Mouse (Mus musculus) heart, embryonic 11.5 days (tissue): ENCODE measurements at regions not wholly inside any gene's neighbourhood (a gene's known extent, or its start where the extent isn't known, plus 50 kb on each side); places are given as distances from the start of the nearest gene placed in this dataset.

ENCODE experiments used
- ATAC-seq: fragments of 200-750 bp; cut with Nextera tagmentation; replicated peaks from 2 replicates; pipeline ENCODE4 v1.8.0; 2017; ENCODE audit warnings: moderate library complexity; ENCODE audit not compliant: insufficient number of reproducible peaks, low FRiP score, low TSS enrichment
- H3K27ac ChIP-seq: fragments of 300-500 bp; sonication (generic); 2 replicates; pipeline ENCODE4 v1.5.1; 2014; ENCODE audit warnings: mild to moderate bottlenecking, low read depth, low read length
- H3K27me3 ChIP-seq: fragments of 300-500 bp; sonication (generic); 2 replicates; pipeline ENCODE4 v1.6.1; 2014; ENCODE audit warnings: mild to moderate bottlenecking, low read length, mixed read lengths; ENCODE audit not compliant: control insufficient read depth, insufficient read depth
- H3K36me3 ChIP-seq: fragments of 300-500 bp; sonication (generic); 2 replicates; pipeline ENCODE4 v1.6.1; 2014; ENCODE audit warnings: mild to moderate bottlenecking, low read length, moderate library complexity, mixed read lengths; ENCODE audit not compliant: control insufficient read depth, insufficient read depth
- H3K4me1 ChIP-seq: fragments of 300-500 bp; sonication (generic); 2 replicates; pipeline ENCODE4 v1.6.1; 2014; ENCODE audit warnings: low read length; ENCODE audit not compliant: control insufficient read depth, insufficient read depth
- H3K4me2 ChIP-seq: fragments of 300-500 bp; sonication (generic); 2 replicates; pipeline ENCODE4 v1.6.1; 2014; ENCODE audit warnings: mild to moderate bottlenecking, moderate library complexity
- H3K4me3 ChIP-seq: fragments of 300-500 bp; sonication (generic); 2 replicates; pipeline ENCODE4 v1.5.1; 2014; ENCODE audit warnings: low read depth, low read length
- H3K9ac ChIP-seq: fragments of 300-500 bp; sonication (generic); 2 replicates; pipeline ENCODE4 v1.6.1; 2014; ENCODE audit warnings: mild to moderate bottlenecking, low read depth, low read length, moderate library complexity
- H3K9me3 ChIP-seq: fragments of 300-500 bp; sonication (generic); replicated peaks from 2 replicates; pipeline ENCODE4 v1.6.1; 2016; ENCODE audit warnings: low read length; ENCODE audit not compliant: control insufficient read depth
- WGBS: fragments of 180-500 bp; shearing (Covaris S2); extraction: QIAGEN DNeasy Blood & Tissue Kit; methylation state at CpG from one replicate; pipeline ENCODE4 v1.1.7; 2014; ENCODE audit not compliant: insufficient replicate concordance; 5-methylcytosine and 5-hydroxymethylcytosine counted together

GRCm38 (mm10) chr16:77315354-77315753, 286.5 kb downstream of the Gm11146 start:
- Histone ChIP-seq H3K4me2 (no peak overlapping the region), H3K9ac (no peak overlapping the region), H3K36me3 (no peaks in the 10 kb centered on the region), H3K4me1 (no peaks in the 10 kb centered on the region), H3K27ac (no peak overlapping the region), H3K27me3 (no peaks in the 10 kb centered on the region), H3K9me3 (no peaks in the 10 kb centered on the region), H3K4me3 (no peak overlapping the region)
- ATAC-seq: no peak
- 65% methylated on average over 1 of the region's 1 CpGs for WGBS

GRCm38 (mm10) chr16:77313195-77313594, 288.7 kb downstream of the Gm11146 start:
- Histone ChIP-seq H3K4me3 (no peak overlapping the region), H3K4me1 (no peaks in the 10 kb centered on the region), H3K27ac (no peak overlapping the region), H3K9me3 (no peaks in the 10 kb centered on the region), H3K9ac (no peak overlapping the region), H3K36me3 (no peaks in the 10 kb centered on the region), H3K27me3 (no peaks in the 10 kb centered on the region), H3K4me2 (no peak overlapping the region)
- ATAC-seq: no peak

- Histone ChIP-seq H3K4me3 (no peak overlapping the region), H3K9ac (no peak overlapping the region), H3K9me3 (no peaks in the 10 kb centered on the region), H3K4me1 (no peaks in the 10 kb centered on the region), H3K4me2 (no peak overlapping the region), H3K27me3 (no peaks in the 10 kb centered on the region), H3K27ac (no peak overlapping the region), H3K36me3 (no peaks in the 10 kb centered on the region)
- no peak for ATAC-seq
- 60% methylated on average over 6 of the region's 6 CpGs for WGBS
These were observed 288.0 kb downstream of the Usp25 start for GRCm38 (mm10) chr16:77301270-77302171.

GRCm38 (mm10) chr16:77300572-77301213, 287.2 kb downstream of the Usp25 start:
- Histone ChIP-seq H3K4me3 (no peak overlapping the region), H3K4me1 (no peaks in the 10 kb centered on the region), H3K36me3 (no peaks in the 10 kb centered on the region), H3K9ac (no peak overlapping the region), H3K27ac (no peak overlapping the region), H3K4me2 (no peak overlapping the region), H3K9me3 (no peaks in the 10 kb centered on the region), H3K27me3 (no peaks in the 10 kb centered on the region)
- ATAC-seq: no peak
- 61% methylated on average over 6 of the region's 6 CpGs for WGBS

- Histone ChIP-seq H3K4me3 (no peak overlapping the region), H3K9me3 (no peaks in the 10 kb centered on the region), H3K27ac (no peak overlapping the region), H3K9ac (no peak overlapping the region), H3K27me3 (no peaks in the 10 kb centered on the region), H3K4me2 (no peak overlapping the region), H3K36me3 (no peaks in the 10 kb centered on the region), H3K4me1 (no peaks in the 10 kb centered on the region)
- ATAC-seq: no peak
- WGBS: 85% methylated on average over 4 of the region's 4 CpGs
These were observed 282.3 kb downstream of the Usp25 start for GRCm38 (mm10) chr16:77295574-77296355.

GRCm38 (mm10) chr16:77292317-77292771, 278.8 kb downstream of the Usp25 start:
- no peak overlapping the region for H3K4me3 ChIP-seq
- H3K9me3 ChIP-seq: no peaks in the 10 kb centered on the region
- H3K4me1 ChIP-seq: no peaks in the 10 kb centered on the region
- H3K27me3 ChIP-seq: no peaks in the 10 kb centered on the region
- H3K27ac ChIP-seq: no peak overlapping the region
- ATAC-seq: no peak
- H3K9ac ChIP-seq: no peak overlapping the region
- H3K4me2 ChIP-seq: no peak overlapping the region
- no peaks in the 10 kb centered on the region for H3K36me3 ChIP-seq
- 85% methylated on average over 2 of the region's 2 CpGs for WGBS

- Histone ChIP-seq H3K27ac (no peak overlapping the region), H3K4me2 (no peak overlapping the region), H3K4me1 (no peaks in the 10 kb centered on the region), H3K36me3 (no peaks in the 10 kb centered on the region), H3K4me3 (no peak overlapping the region), H3K9ac (no peak overlapping the region), H3K27me3 (no peaks in the 10 kb centered on the region), H3K9me3 (no peaks in the 10 kb centered on the region)
- no peak for ATAC-seq
- 88% methylated on average over 8 of the region's 8 CpGs for WGBS
These were observed 278.3 kb downstream of the Usp25 start for GRCm38 (mm10) chr16:77291723-77292316.

GRCm38 (mm10) chr16:77284205-77284604, 270.7 kb downstream of the Usp25 start:
- no peaks in the 10 kb centered on the region for H3K27me3 ChIP-seq
- ATAC-seq: no peak

More at GRCm38 (mm10) chr16:77284205-77284604, 270.7 kb downstream of the Usp25 start:
- H3K9me3 ChIP-seq: no peaks in the 10 kb centered on the region
- 78% methylated on average over 4 of the region's 4 CpGs for WGBS
- H3K4me3 ChIP-seq: no peak overlapping the region
- H3K4me2 ChIP-seq: no peak overlapping the region
- H3K9ac ChIP-seq: no peak overlapping the region
- H3K4me1 ChIP-seq: no peaks in the 10 kb centered on the region
- H3K27ac ChIP-seq: no peak overlapping the region
- H3K36me3 ChIP-seq: no peaks in the 10 kb centered on the region
